Mouse (Mus musculus): ENCODE results near the gene Nptxr. TPM values are rescaled to one million over a fixed set of nuclear protein-coding genes. Genes with fewer than 3 reads are reported as not detected.

Nptxr gene
- polyA plus RNA-seq, 1 experiment: 0.60 TPM

GRCm38 (mm10) chr15:79810997-79811396, 6.4 kb upstream of the Nptxr start:
- no peak overlapping the region for H3K4me3 ChIP-seq (replicated peaks; ENCODE audit: control insufficient read depth, low read depth, low read length)
- WGBS: 60% methylated on average over 4 of the region's 4 CpGs
- TF ChIP-seq CTCF (IDR thresholded peaks at IDR 0.05; ENCODE audit: control insufficient read depth, insufficient read depth, low read length) (no peak), POLR2A (IDR thresholded peaks at IDR 0.05; ENCODE audit: borderline replicate concordance, control insufficient read depth, low read depth, low read length) (no peak)

DNA sequence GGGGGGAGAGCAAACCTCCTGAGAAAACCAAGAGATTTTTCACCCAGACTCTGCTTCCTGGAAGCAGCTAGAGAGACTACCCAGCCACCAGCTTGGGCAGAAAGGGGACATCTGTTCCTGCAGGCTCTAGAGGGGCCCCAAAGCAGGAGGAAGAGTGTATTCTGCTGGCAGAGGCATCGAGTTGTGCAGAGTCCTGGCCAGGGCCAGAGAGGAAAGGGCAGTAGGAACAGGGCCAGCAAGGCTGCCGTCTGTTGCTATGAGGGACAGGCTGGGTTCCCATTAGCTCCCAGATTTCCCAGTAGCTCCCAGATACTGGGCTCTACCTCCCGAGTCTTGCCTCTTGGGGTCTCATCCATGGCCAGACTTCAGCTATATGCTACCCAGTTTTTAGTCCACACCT, 5.5 kb upstream of the Nptxr start:
- 46% methylated on average over 3 of the region's 3 CpGs for WGBS
- H3K4me3 ChIP-seq (replicated peaks; ENCODE audit: control insufficient read depth, low read depth, low read length): no peak overlapping the region
- TF ChIP-seq POLR2A (IDR thresholded peaks at IDR 0.05; ENCODE audit: borderline replicate concordance, control insufficient read depth, low read depth, low read length) (no peak), CTCF (IDR thresholded peaks at IDR 0.05; ENCODE audit: control insufficient read depth, insufficient read depth, low read length) (no peak)
- H3K27ac ChIP-seq (ENCODE audit: control insufficient read depth, insufficient read depth, low read depth, low read length, poor library complexity): no peak overlapping the region
- H3K4me1 ChIP-seq (ENCODE audit: control insufficient read depth, insufficient read depth, low read length): no peaks in the 10 kb centered on the region

More at GRCm38 (mm10) chr15:79810997-79811396, 6.4 kb upstream of the Nptxr start:
- Histone ChIP-seq H3K4me1 (ENCODE audit: control insufficient read depth, insufficient read depth, low read length) (no peaks in the 10 kb centered on the region), H3K27ac (ENCODE audit: control insufficient read depth, insufficient read depth, low read depth, low read length, poor library complexity) (no peak overlapping the region)

DNA sequence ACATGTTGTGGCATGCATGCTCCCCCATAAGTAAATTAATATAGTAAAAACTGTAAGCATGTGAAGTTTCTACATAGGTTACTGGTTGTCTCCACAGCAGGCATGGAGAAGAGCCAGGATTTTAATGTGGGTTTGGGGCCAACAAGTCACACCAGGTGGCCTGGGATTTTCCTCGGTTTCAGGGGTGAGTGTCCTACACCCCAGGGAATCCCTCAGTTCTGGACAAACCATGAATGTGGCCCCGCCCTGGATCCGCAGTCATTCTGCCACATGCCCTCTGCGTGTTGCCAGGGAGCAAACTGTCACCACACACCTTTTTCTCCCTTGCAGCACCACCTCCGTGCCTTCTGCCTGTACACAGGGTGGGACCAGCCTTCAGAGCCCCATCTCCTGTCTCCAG, 4.1 kb upstream of the Nptxr start:
- no peaks in the 10 kb centered on the region for H3K4me1 ChIP-seq (ENCODE audit: control insufficient read depth, insufficient read depth, low read length)
- TF ChIP-seq POLR2A (IDR thresholded peaks at IDR 0.05; ENCODE audit: borderline replicate concordance, control insufficient read depth, low read depth, low read length) (no peak), CTCF (IDR thresholded peaks at IDR 0.05; ENCODE audit: control insufficient read depth, insufficient read depth, low read length) (no peak)
- H3K4me3 ChIP-seq (replicated peaks; ENCODE audit: control insufficient read depth, low read depth, low read length): no peak overlapping the region
- H3K27ac ChIP-seq (ENCODE audit: control insufficient read depth, insufficient read depth, low read depth, low read length, poor library complexity): no peak overlapping the region
- 67% methylated on average over 5 of the region's 5 CpGs for WGBS

GRCm38 (mm10) chr15:79808114-79808513, 3.5 kb upstream of the Nptxr start:
- H3K4me3 ChIP-seq (replicated peaks; ENCODE audit: control insufficient read depth, low read depth, low read length): no peak overlapping the region
- no peak for TF ChIP-seq POLR2A (IDR thresholded peaks at IDR 0.05; ENCODE audit: borderline replicate concordance, control insufficient read depth, low read depth, low read length)
- TF ChIP-seq CTCF (IDR thresholded peaks at IDR 0.05; ENCODE audit: control insufficient read depth, insufficient read depth, low read length): peak; percentile 73
- WGBS: 23% methylated on average over 5 of the region's 5 CpGs
- H3K4me1 ChIP-seq (ENCODE audit: control insufficient read depth, insufficient read depth, low read length): no peaks in the 10 kb centered on the region
- H3K27ac ChIP-seq (ENCODE audit: control insufficient read depth, insufficient read depth, low read depth, low read length, poor library complexity): no peak overlapping the region

DNA sequence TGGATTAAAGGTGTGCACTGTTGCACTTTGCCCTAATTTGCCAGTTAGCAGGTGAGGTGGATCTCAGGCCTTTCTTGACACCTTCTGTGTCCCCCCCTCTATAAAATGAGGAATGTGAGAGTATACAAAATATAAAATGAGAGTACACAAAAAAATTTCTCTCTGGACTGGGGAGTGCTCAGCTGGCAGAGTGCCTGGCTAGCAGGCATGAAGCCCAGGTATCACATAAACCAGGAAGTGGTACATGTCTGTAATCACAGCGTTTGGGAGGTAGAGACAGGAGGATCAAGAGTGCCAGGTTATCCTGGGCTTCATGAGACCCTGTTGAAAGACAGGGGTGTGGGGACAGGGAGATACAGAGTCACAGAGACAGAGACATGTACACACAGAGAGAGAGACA, 2.5 kb upstream of the Nptxr start:
- no peak overlapping the region for H3K27ac ChIP-seq (ENCODE audit: control insufficient read depth, insufficient read depth, low read depth, low read length, poor library complexity)
- no peak for TF ChIP-seq CTCF (IDR thresholded peaks at IDR 0.05; ENCODE audit: control insufficient read depth, insufficient read depth, low read length)
- no peak for TF ChIP-seq POLR2A (IDR thresholded peaks at IDR 0.05; ENCODE audit: borderline replicate concordance, control insufficient read depth, low read depth, low read length)
- WGBS: 24% methylated on average over 1 of the region's 1 CpGs
- H3K4me1 ChIP-seq (ENCODE audit: control insufficient read depth, insufficient read depth, low read length): no peaks in the 10 kb centered on the region
- no peak overlapping the region for H3K4me3 ChIP-seq (replicated peaks; ENCODE audit: control insufficient read depth, low read depth, low read length)

DNA sequence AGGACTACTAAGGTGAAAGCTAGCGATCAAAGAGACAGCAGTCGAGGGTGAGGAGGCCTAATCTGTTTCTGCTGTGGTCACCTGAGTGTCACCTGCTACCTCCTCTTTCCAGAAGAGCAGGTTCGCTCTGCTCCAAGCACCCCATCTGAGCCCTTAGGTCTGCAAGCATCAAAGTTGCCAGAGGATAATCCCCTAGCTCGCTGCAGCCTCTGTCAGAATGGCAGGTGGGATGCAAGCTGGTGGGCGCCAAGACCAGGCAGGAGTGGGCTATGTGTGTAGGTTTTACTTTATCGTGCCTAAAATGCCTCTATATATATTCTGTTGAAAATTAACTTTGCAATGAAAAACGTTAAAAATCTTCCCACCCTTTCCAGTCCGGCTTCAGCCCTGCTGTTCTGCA, 680 bp upstream of the Nptxr start:
- TF ChIP-seq CTCF (IDR thresholded peaks at IDR 0.05; ENCODE audit: control insufficient read depth, insufficient read depth, low read length) (no peak), POLR2A (IDR thresholded peaks at IDR 0.05; ENCODE audit: borderline replicate concordance, control insufficient read depth, low read depth, low read length) (no peak)
- Histone ChIP-seq H3K4me1 (ENCODE audit: control insufficient read depth, insufficient read depth, low read length) (no peaks in the 10 kb centered on the region), H3K4me3 (replicated peaks; ENCODE audit: control insufficient read depth, low read depth, low read length) (no peak overlapping the region), H3K27ac (ENCODE audit: control insufficient read depth, insufficient read depth, low read depth, low read length, poor library complexity) (no peak overlapping the region)
- WGBS: 44% methylated on average over 8 of the region's 8 CpGs

DNA sequence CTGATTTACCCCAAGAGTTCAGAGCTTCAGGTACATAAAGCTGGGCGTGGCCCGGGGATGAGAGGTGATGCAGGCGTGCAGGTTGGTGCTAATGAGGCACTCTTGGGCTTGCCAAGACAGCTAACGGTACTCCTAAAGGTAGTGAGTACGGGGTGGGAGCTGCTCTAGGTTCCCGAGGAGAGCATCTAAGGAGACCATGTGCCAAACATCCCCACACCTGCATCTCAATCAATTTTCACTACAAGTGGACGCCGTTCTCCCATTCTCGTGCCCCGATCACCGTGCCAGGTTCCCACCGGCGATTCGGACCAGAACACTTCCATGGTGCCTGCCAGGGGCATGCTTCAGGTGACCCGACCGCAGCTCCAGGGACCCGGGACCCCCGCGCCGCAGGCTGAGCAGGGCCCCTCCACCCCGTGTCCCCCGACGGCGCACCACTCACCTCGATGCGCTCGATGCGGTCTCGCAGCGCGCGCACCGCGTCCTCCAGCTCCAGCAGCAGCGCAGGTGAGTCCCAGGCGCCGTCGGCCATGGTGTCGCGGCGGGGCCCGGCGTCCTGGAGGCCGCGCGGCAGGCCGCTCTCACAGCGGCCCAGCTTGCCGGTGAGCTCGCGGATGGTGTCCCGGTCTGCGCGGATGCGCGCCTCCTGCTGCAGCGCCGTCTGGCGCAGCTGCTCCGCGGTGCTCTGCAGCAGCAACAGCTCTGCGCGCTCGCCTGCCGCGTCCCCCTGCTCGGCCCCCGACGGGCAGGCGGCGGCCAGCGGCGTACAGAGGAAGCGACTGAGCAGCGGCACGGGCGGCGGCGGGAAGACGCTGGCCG, 824 bp downstream of the Nptxr start:
- TF ChIP-seq POLR2A (IDR thresholded peaks at IDR 0.05; ENCODE audit: borderline replicate concordance, control insufficient read depth, low read depth, low read length): no peak
- TF ChIP-seq CTCF (IDR thresholded peaks at IDR 0.05; ENCODE audit: control insufficient read depth, insufficient read depth, low read length): no peak
- no peak overlapping the region for H3K4me3 ChIP-seq (replicated peaks; ENCODE audit: control insufficient read depth, low read depth, low read length)

DNA sequence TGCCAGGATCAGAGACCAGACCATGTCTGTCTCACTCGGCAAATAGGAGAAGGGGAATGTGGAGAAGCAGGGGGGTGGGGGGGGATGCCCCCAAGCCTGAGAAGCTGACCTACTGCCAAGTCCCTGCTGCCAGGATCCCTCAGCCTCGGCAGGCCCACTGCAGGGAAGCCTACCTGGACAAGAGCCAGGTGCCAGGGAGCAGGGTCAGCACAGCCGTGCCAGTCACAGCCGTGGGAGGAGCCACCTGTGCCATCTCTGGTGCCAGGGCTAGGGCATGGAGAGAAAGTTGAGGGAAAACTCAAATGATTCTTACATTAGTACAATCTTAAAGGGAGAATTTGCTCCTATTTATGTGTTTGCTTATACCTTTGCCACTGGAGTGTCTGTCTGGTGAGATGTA, 2.3 kb downstream of the Nptxr start:
- TF ChIP-seq CTCF (IDR thresholded peaks at IDR 0.05; ENCODE audit: control insufficient read depth, insufficient read depth, low read length): no peak
- Histone ChIP-seq H3K27ac (ENCODE audit: control insufficient read depth, insufficient read depth, low read depth, low read length, poor library complexity) (no peak overlapping the region), H3K4me3 (replicated peaks; ENCODE audit: control insufficient read depth, low read depth, low read length) (no peak overlapping the region), H3K4me1 (ENCODE audit: control insufficient read depth, insufficient read depth, low read length) (no peaks in the 10 kb centered on the region)
- 53% methylated on average over 4 of the region's 4 CpGs for WGBS

More for the DNA sequence above, 824 bp downstream of the Nptxr start:
- Histone ChIP-seq H3K27ac (ENCODE audit: control insufficient read depth, insufficient read depth, low read depth, low read length, poor library complexity) (no peak overlapping the region; the same call in 1 of the 2 replicates), H3K4me1 (ENCODE audit: control insufficient read depth, insufficient read depth, low read length) (no peaks in the 10 kb centered on the region)
- 7% methylated on average over 81 of the region's 81 CpGs for WGBS

Measured in bone marrow, adult 2 months (tissue).